Mouse (Mus musculus) adrenal gland, postnatal 36 days (tissue): ENCODE results near the gene Treml1. TPM values are rescaled to one million over a fixed set of nuclear protein-coding genes. Genes with fewer than 3 reads are reported as not detected.

Source experiments
- DNase-seq, 2 experiments: peaks; one replicate each; pipeline ENCODE4 v3.0.0; 2021; ENCODE audit warnings: mixed read lengths in 1 of 2
- total RNA-seq, 2 experiments: library from RNA; stranded (reverse); gene quantifications; 2 replicates each; pipeline ENCODE4 v1.2.3; 2021

The Treml1 gene
- total RNA-seq, 2 experiments from 2014 or later = 0.33 TPM; not detected in 1

DNA sequence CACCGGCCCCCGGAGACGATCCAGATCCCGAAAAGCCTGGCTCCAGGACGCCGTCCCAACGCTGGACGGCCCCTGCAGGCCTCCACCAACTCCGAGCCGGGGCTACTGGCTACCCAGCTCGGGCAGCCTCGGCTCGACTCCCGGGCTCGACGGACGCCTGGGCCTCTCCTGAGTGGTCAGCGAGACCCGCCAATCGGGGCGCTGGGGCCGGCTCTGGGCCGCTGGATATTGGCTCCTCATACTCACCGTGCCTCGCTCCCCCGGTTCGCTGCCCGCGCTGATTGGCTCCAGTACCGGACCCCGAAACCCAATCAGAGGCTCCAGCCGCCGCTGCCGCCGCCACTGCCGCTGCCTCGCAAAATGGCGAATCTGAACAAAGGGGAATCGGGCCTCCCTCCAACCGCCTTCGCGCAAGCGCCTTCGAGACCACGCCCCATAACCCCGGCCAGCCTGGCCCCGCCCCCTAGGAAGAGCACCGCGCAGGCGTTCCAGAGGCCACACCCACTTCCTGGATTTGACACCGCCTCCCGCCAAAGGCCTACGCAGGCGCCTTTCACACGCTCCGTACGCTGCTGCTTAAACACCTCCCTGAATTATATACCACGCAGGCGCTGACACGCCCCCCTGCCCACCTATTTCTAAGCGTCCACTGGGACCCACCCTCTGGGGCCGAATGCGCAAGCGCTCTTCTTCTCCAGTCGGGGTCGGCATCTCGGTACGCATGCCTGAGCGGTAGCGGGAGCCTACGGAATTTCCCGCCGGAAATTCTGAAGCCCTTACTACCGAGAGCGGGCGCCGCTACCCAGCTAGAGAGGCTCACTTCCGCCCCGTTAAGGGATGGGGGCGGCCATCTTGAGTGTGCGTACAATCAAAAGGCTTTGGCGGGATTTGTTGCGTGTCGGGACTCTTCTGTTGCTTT, 49.9 kb downstream of the Treml1 start, which contains the start of the genes Nfya and Oard1:
TSS of gene Nfya (minus strand) at position 527 of the 919 bp plus-strand sequence.
TSS of gene Oard1 (plus strand) at position 635 of the 919 bp plus-strand sequence.
- peak; percentile 99 to 100 for DNase-seq

- DNase-seq = no peak
Observed at GRCm38 (mm10) chr17:48410299-48410785, 50.6 kb downstream of the Treml1 start.

DNA sequence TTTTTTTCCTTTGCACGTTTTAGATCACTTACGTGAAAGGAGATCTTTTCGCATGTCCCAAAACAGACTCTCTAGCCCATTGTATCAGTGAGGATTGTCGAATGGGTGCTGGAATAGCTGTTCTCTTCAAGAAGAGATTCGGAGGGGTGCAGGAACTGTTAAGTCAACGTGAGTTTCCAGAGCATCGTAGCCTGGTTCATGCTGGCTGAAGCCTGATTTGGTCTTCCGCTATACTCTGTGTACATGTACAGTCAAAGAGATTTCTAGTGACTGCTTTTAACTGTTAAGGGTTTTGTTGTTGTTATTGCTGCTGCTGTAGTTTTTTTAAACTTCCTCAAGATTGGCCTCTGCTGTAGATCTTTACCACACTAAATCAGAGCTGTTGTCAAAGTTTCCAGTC, 51.5 kb downstream of the Treml1 start:
- DNase-seq = no peak

- DNase-seq = no peak
Observed at GRCm38 (mm10) chr17:48416011-48416410, 56.3 kb downstream of the Treml1 start.

Other genes starting within 250 kb of the Treml1 start
- gene 9830107B12Rik, start 213.6 kb upstream of the Treml1 start, total RNA-seq = not detected
- not detected for gene A530064D06Rik, start 192.6 kb upstream of the Treml1 start, total RNA-seq
- under 1 TPM; 0.10 to 0.17 TPM for gene Trem1, start 127.1 kb upstream of the Treml1 start, total RNA-seq
- gene Trem3, start 112.1 kb upstream of the Treml1 start, total RNA-seq = not detected
- 1 to 10 TPM in 1 of 2 experiments, under 1 TPM in 1; 0.36 to 1.5 TPM for gene Treml4, start 95.6 kb upstream of the Treml1 start, total RNA-seq
- gene Treml2, start 60.4 kb upstream of the Treml1 start, total RNA-seq = under 1 TPM; 0.23 to 0.46 TPM
- under 1 TPM; 0.13 to 0.23 TPM for gene B430306N03Rik, start 43.8 kb upstream of the Treml1 start, total RNA-seq
- gene Trem2, start 13.5 kb upstream of the Treml1 start, total RNA-seq = 1 to 10 TPM; 2.7 to 6.0 TPM
- 10 to 100 TPM; 31.0 to 39.9 TPM for gene Nfya, start 50.0 kb downstream of the Treml1 start, total RNA-seq
- 10 to 100 TPM; 14.0 to 23.8 TPM for gene Oard1, start 50.1 kb downstream of the Treml1 start, total RNA-seq
- gene Apobec2, start 73.0 kb downstream of the Treml1 start, total RNA-seq = 1 to 10 TPM; 1.3 to 1.9 TPM
- not detected for gene Tspo2, start 91.6 kb downstream of the Treml1 start, total RNA-seq
- not detected for gene Unc5cl, start 95.0 kb downstream of the Treml1 start, total RNA-seq